Mouse (Mus musculus) forebrain, embryonic 16.5 days (tissue): ENCODE results near the gene Fam3c. TPM values are rescaled to one million over a fixed set of nuclear protein-coding genes. Genes with fewer than 3 reads are reported as not detected.
A peak's percentile ranks its signal among the peaks of the same experiment; 100 is the strongest.

Experiments
- ATAC-seq: fragments of 200-750 bp; cut with Nextera tagmentation; 2 replicates; pipeline ENCODE4 v1.8.0; 2017; ENCODE audit warnings: mild to moderate bottlenecking, moderate library complexity
- H3K27ac ChIP-seq: fragments of 300-500 bp; sonication (generic); 2 replicates; pipeline ENCODE4 v1.5.1; 2014; ENCODE audit warnings: low read length, control low read depth
- H3K27me3 ChIP-seq: fragments of 300-500 bp; sonication (generic); replicated peaks from 2 replicates; pipeline ENCODE4 v1.6.1; 2014; ENCODE audit warnings: low read length; ENCODE audit not compliant: control insufficient read depth, insufficient read depth
- H3K36me3 ChIP-seq: fragments of 300-500 bp; sonication (generic); 2 replicates; pipeline ENCODE4 v1.6.1; 2014; ENCODE audit not compliant: control insufficient read depth, insufficient read depth
- H3K4me1 ChIP-seq: fragments of 300-500 bp; sonication (generic); replicated peaks from 2 replicates; pipeline ENCODE4 v1.6.1; 2014; ENCODE audit warnings: low read length; ENCODE audit not compliant: control insufficient read depth, insufficient read depth
- H3K4me2 ChIP-seq: fragments of 300-500 bp; sonication (generic); 2 replicates; pipeline ENCODE4 v1.6.1; 2014; ENCODE audit warnings: mild to moderate bottlenecking, low read length, control low read depth
- H3K4me3 ChIP-seq: fragments of 300-500 bp; sonication (generic); replicated peaks from 2 replicates; pipeline ENCODE4 v1.5.1; 2014; ENCODE audit warnings: mild to moderate bottlenecking, low read length, control low read depth
- H3K9ac ChIP-seq: fragments of 300-500 bp; sonication (generic); replicated peaks from 2 replicates; pipeline ENCODE4 v1.6.1; 2014; ENCODE audit warnings: low read depth, low read length, control low read depth
- H3K9me3 ChIP-seq: fragments of 300-500 bp; sonication (generic); 2 replicates; pipeline ENCODE4 v1.6.1; 2016; ENCODE audit warnings: low read length; ENCODE audit not compliant: control insufficient read depth
- WGBS: fragments of 180-500 bp; shearing (Covaris S2); extraction: QIAGEN DNeasy Blood & Tissue Kit; methylation state at CpG from one replicate; pipeline ENCODE4 v1.1.7; 2014; 5-methylcytosine and 5-hydroxymethylcytosine counted together
- polyA plus RNA-seq: library from polyadenylated mRNA; unstranded; fragments of >200 nt; fragmentation: Nextera tagmentation; extraction: Ambion mirVana; gene quantifications from 2 replicates; pipeline ENCODE4 v1.2.1, GENCODE M21; 2015

Gene Fam3c
- polyA plus RNA-seq, 1 experiment from 2014 or later = 69.0 TPM

- Histone ChIP-seq H3K36me3 (no peaks in the 10 kb centered on the region), H3K9me3 (0 out of 2 replicates have a peak, but pooled peaks cover 4% of the 10 kb centered on the region), H3K27ac (no peak overlapping the region), H3K4me1 (peaks cover 15% of the 10 kb centered on the region; the same call in 1 of the 2 replicates), H3K4me2 (no peak overlapping the region), H3K27me3 (no peaks in the 10 kb centered on the region), H3K4me3 (no peak overlapping the region), H3K9ac (no peak overlapping the region)
- WGBS = 94% methylated on average over 4 of the region's 4 CpGs
- no peak for ATAC-seq
These were observed 1.3 kb upstream of the Fam3c start for GRCm38 (mm10) chr6:22357351-22357750.

GRCm38 (mm10) chr6:22355396-22356085, 502 bp downstream of the Fam3c start:
- H3K4me1 ChIP-seq = peaks cover 15% of the 10 kb centered on the region; the same call in 1 of the 2 replicates
- peak overlapping the region; percentile 64 for H3K4me2 ChIP-seq
- WGBS = 2% methylated on average over 54 of the region's 62 CpGs
- no peaks in the 10 kb centered on the region for H3K27me3 ChIP-seq
- no peaks in the 10 kb centered on the region for H3K36me3 ChIP-seq
- peak; percentile 0; the same call in 1 of the 2 replicates for ATAC-seq
- peak overlapping the region; percentile 79 for H3K27ac ChIP-seq
- H3K9ac ChIP-seq = peak overlapping the region; percentile 94
- peak overlapping the region; percentile 85 for H3K4me3 ChIP-seq
- 0 out of 2 replicates have a peak, but pooled peaks cover 4% of the 10 kb centered on the region for H3K9me3 ChIP-seq

DNA sequence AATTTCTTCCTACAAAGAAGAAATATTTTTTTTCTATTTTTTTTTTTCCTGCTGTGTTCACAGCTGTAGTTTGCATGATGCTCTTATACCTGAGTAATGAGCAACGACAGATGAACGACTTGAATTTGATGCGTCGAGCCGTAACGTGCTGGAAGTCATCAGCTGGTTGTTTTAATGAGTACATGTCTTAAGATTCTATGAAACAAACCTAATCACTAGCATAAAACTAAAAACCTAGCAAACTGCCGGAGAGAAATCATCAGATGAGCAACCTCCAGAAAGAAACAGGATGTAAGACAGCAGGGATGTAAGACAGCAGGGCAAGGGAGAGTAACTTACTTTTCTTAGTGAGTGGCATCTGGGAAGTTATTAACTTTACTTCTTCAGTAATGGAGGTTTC, 1.4 kb downstream of the Fam3c start:
- Histone ChIP-seq H3K27ac (no peak overlapping the region), H3K9ac (no peak overlapping the region), H3K4me3 (no peak overlapping the region), H3K36me3 (no peaks in the 10 kb centered on the region), H3K27me3 (no peaks in the 10 kb centered on the region), H3K4me1 (peaks cover 15% of the 10 kb centered on the region; the same call in 1 of the 2 replicates), H3K9me3 (0 out of 2 replicates have a peak, but pooled peaks cover 4% of the 10 kb centered on the region), H3K4me2 (peak overlapping the region; percentile 64; the same call in 1 of the 2 replicates)
- WGBS = 72% methylated on average over 7 of the region's 7 CpGs
- no peak for ATAC-seq

GRCm38 (mm10) chr6:22354031-22354430, 2.0 kb downstream of the Fam3c start:
- 88% methylated on average over 1 of the region's 1 CpGs for WGBS
- H3K9me3 ChIP-seq = 0 out of 2 replicates have a peak, but pooled peaks cover 4% of the 10 kb centered on the region
- H3K27me3 ChIP-seq = no peaks in the 10 kb centered on the region
- no peak overlapping the region for H3K4me3 ChIP-seq
- no peak overlapping the region for H3K27ac ChIP-seq
- H3K4me1 ChIP-seq = peaks cover 15% of the 10 kb centered on the region; the same call in 1 of the 2 replicates
- 0 out of 2 replicates have a peak overlapping the region, but pooled peaks have one; percentile 11 for H3K4me2 ChIP-seq
- H3K9ac ChIP-seq = no peak overlapping the region
- no peak for ATAC-seq
- H3K36me3 ChIP-seq = no peaks in the 10 kb centered on the region

DNA sequence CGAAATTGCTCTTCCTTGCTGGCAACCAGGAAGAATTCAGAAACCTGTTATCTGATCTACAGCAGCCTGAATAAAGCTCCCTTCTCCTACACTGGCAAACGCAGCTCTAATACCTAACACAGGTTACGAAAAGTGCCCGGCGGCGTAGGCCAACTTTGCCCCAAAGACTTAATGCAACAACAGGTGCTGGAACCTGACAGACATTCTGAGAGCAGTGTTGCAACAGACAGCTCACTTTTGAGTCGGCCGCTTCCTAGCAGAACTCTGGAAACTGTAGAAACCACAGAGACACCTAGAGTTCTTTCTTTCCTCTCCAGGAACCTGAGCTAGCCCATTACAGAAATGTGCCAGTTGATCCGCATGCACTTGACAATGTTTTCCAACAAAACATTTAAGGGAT, 4.5 kb downstream of the Fam3c start:
- Histone ChIP-seq H3K4me2 (no peak overlapping the region), H3K4me3 (no peak overlapping the region), H3K27me3 (no peaks in the 10 kb centered on the region), H3K9ac (no peak overlapping the region), H3K4me1 (peaks cover 23% of the 10 kb centered on the region), H3K36me3 (no peaks in the 10 kb centered on the region), H3K9me3 (no peaks in the 10 kb centered on the region), H3K27ac (no peak overlapping the region)
- no peak for ATAC-seq
- WGBS = 83% methylated on average over 9 of the region's 9 CpGs

DNA sequence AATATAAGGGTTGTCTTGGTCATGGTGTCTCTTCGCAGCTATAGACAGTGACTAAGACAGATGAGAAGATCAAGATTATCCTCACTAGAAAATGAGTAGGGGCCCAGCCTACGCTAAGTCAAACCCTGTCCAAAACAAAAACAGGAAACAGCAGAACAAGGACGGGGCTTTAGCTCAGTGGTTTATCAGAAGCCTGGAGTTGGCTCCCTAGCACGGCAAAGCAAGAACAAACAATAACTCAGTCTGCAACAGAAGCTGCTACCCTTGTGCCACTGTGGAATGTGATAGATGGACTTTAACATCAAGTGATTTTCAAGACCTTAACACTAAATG, 5.8 kb downstream of the Fam3c start:
- no peaks in the 10 kb centered on the region for H3K27me3 ChIP-seq
- peaks cover 23% of the 10 kb centered on the region for H3K4me1 ChIP-seq
- 82% methylated on average over 4 of the region's 4 CpGs for WGBS
- H3K4me3 ChIP-seq = no peak overlapping the region
- no peak overlapping the region for H3K27ac ChIP-seq
- no peaks in the 10 kb centered on the region for H3K36me3 ChIP-seq
- no peak overlapping the region for H3K4me2 ChIP-seq
- no peak for ATAC-seq
- H3K9ac ChIP-seq = no peak overlapping the region
- no peaks in the 10 kb centered on the region for H3K9me3 ChIP-seq

DNA sequence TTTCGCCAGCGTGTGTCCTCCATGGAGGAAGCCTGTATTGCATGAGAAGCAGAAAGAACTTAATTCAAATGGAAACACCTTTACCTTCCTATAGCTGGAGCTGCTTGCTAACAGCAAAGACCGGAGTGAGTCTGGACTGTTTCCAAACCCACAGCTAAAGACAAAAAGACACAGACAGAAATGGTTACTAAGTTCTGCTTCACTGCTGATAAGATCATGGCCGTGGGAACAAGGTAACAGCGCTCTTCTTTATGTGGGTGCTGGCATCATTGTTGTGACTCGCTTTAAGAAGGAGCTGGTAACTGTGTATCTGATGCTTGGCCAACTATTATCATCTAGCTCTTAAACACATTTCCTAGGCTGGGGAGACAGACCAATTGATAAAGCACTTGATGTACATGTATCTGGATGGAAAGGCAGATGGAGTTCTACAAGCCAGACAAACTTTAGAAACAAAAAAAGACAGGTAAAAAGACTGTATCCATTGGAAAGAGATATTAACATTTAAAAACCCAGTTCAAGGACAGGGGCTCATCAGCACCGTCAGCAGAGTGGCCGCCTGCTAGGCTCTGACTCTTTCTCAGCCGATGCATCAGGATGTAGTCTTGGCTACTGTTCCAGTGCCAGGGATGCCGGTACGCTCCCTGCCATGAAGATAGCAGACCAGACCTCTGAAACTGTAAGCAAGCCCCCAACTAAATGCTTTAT, 6.4 kb downstream of the Fam3c start:
- H3K9ac ChIP-seq = no peak overlapping the region
- no peak overlapping the region for H3K4me3 ChIP-seq
- no peaks in the 10 kb centered on the region for H3K36me3 ChIP-seq
- H3K27me3 ChIP-seq = no peaks in the 10 kb centered on the region
- ATAC-seq = no peak
- H3K9me3 ChIP-seq = no peaks in the 10 kb centered on the region
- H3K27ac ChIP-seq = no peak overlapping the region
- 88% methylated on average over 11 of the region's 11 CpGs for WGBS
- no peak overlapping the region for H3K4me2 ChIP-seq
- H3K4me1 ChIP-seq = peaks cover 18% of the 10 kb centered on the region

- Histone ChIP-seq H3K4me2 (no peak overlapping the region), H3K9me3 (no peaks in the 10 kb centered on the region), H3K36me3 (no peaks in the 10 kb centered on the region), H3K4me3 (no peak overlapping the region), H3K9ac (no peak overlapping the region), H3K27ac (no peak overlapping the region), H3K27me3 (no peaks in the 10 kb centered on the region), H3K4me1 (peaks cover 11% of the 10 kb centered on the region)
- 98% methylated on average over 3 of the region's 3 CpGs for WGBS
- ATAC-seq = no peak
These were observed 7.1 kb downstream of the Fam3c start for GRCm38 (mm10) chr6:22348975-22349374.

DNA sequence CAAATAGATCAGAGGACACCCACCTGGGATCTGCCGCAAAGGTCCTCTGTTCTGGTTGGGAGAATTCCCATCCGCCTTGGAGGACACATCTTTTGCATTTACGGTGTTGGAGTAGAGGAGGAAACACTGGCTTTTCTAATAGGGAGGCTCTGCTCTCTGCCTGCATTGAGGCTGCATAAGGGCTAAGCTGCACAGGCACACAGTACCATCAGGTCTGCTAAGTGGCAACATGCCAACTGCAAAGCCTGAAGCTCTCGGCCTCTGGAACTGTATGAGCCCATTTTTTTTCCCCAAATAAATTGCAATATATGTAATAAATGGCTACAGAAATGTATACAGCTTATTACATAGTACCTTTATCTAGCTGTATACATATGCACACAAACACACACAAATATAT, 7.9 kb downstream of the Fam3c start:
- H3K4me3 ChIP-seq = no peak overlapping the region
- no peak overlapping the region for H3K4me2 ChIP-seq
- no peaks in the 10 kb centered on the region for H3K27me3 ChIP-seq
- ATAC-seq = no peak
- H3K36me3 ChIP-seq = no peaks in the 10 kb centered on the region
- no peak overlapping the region for H3K9ac ChIP-seq
- H3K9me3 ChIP-seq = no peaks in the 10 kb centered on the region
- WGBS = 70% methylated on average over 4 of the region's 4 CpGs
- H3K27ac ChIP-seq = no peak overlapping the region
- peaks cover 11% of the 10 kb centered on the region for H3K4me1 ChIP-seq
